Mouse (Mus musculus): Measurements from ENCODE around the gene Dclk2. TPM values are rescaled to one million over a fixed set of nuclear protein-coding genes. Genes with fewer than 3 reads are reported as not detected.

Dclk2 gene
- polyA plus RNA-seq, 1 experiment = not detected

GRCm38 (mm10) chr3:86916626-86917025, 4.0 kb downstream of the Dclk2 start:
- no peak for TF ChIP-seq GATA1 (IDR thresholded peaks at IDR 0.05; ENCODE audit: low read length)

GRCm38 (mm10) chr3:86915291-86915690, 5.4 kb downstream of the Dclk2 start:
- no peak for TF ChIP-seq GATA1 (IDR thresholded peaks at IDR 0.05; ENCODE audit: low read length)

GRCm38 (mm10) chr3:86914316-86914715, 6.3 kb downstream of the Dclk2 start:
- TF ChIP-seq GATA1 (IDR thresholded peaks at IDR 0.05; ENCODE audit: low read length) = no peak

- no peak for TF ChIP-seq GATA1 (IDR thresholded peaks at IDR 0.05; ENCODE audit: low read length)
Measured at GRCm38 (mm10) chr3:86898366-86898765, 22.3 kb downstream of the Dclk2 start.

GRCm38 (mm10) chr3:86897551-86897950, 23.1 kb downstream of the Dclk2 start:
- no peak for TF ChIP-seq GATA1 (IDR thresholded peaks at IDR 0.05; ENCODE audit: low read length)

- no peak for TF ChIP-seq GATA1 (IDR thresholded peaks at IDR 0.05; ENCODE audit: low read length)
Measured at GRCm38 (mm10) chr3:86897066-86897465, 23.6 kb downstream of the Dclk2 start.

GRCm38 (mm10) chr3:86894491-86894890, 26.2 kb downstream of the Dclk2 start:
- TF ChIP-seq GATA1 (IDR thresholded peaks at IDR 0.05; ENCODE audit: low read length) = no peak

GRCm38 (mm10) chr3:86887512-86887911, 33.1 kb downstream of the Dclk2 start:
- TF ChIP-seq GATA1 (IDR thresholded peaks at IDR 0.05; ENCODE audit: low read length) = no peak

- no peak for TF ChIP-seq GATA1 (IDR thresholded peaks at IDR 0.05; ENCODE audit: low read length)
Measured at GRCm38 (mm10) chr3:86885180-86885579, 35.5 kb downstream of the Dclk2 start.

GRCm38 (mm10) chr3:86884481-86884880, 36.2 kb downstream of the Dclk2 start:
- no peak for TF ChIP-seq GATA1 (IDR thresholded peaks at IDR 0.05; ENCODE audit: low read length)

- no peak for TF ChIP-seq GATA1 (IDR thresholded peaks at IDR 0.05; ENCODE audit: low read length)
Measured at GRCm38 (mm10) chr3:86883985-86884384, 36.7 kb downstream of the Dclk2 start.

GRCm38 (mm10) chr3:86875912-86876311, 44.7 kb downstream of the Dclk2 start:
- TF ChIP-seq GATA1 (IDR thresholded peaks at IDR 0.05; ENCODE audit: low read length) = no peak

GRCm38 (mm10) chr3:86873092-86873600, 47.5 kb downstream of the Dclk2 start:
- no peak for TF ChIP-seq GATA1 (IDR thresholded peaks at IDR 0.05; ENCODE audit: low read length)

GRCm38 (mm10) chr3:86870952-86871351, 49.7 kb downstream of the Dclk2 start:
- TF ChIP-seq GATA1 (IDR thresholded peaks at IDR 0.05; ENCODE audit: low read length) = no peak

- no peak for TF ChIP-seq GATA1 (IDR thresholded peaks at IDR 0.05; ENCODE audit: low read length)
Measured at GRCm38 (mm10) chr3:86870411-86870810, 50.2 kb downstream of the Dclk2 start.

- no peak for TF ChIP-seq GATA1 (IDR thresholded peaks at IDR 0.05; ENCODE audit: low read length)
Measured at GRCm38 (mm10) chr3:86868721-86869120, 51.9 kb downstream of the Dclk2 start.

GRCm38 (mm10) chr3:86863327-86864008, 57.2 kb downstream of the Dclk2 start:
- no peak for TF ChIP-seq GATA1 (IDR thresholded peaks at IDR 0.05; ENCODE audit: low read length)

Data from G1E-ER4 (cell line).